Mouse (Mus musculus) forebrain, embryonic 12.5 days (tissue): Measurements from ENCODE around the gene Pdlim4. TPM values are rescaled to one million over a fixed set of nuclear protein-coding genes. Genes with fewer than 3 reads are reported as not detected.
A peak's percentile ranks its signal among the peaks of the same experiment; 100 is the strongest.
"Not testable (repeated sequence)": the region's sequence is repeated elsewhere in the genome, so short reads cannot be mapped to it uniquely, and the experiment has no call there.

ENCODE experiments used
- ATAC-seq: fragments of 200-750 bp; cut with Nextera tagmentation; 2 replicates; pipeline ENCODE4 v1.8.0; 2017; ENCODE audit warnings: moderate TSS enrichment; ENCODE audit not compliant: low FRiP score
- H3K27ac ChIP-seq: fragments of 300-500 bp; sonication (generic); 2 replicates; pipeline ENCODE4 v1.5.1; 2016; ENCODE audit warnings: mild to moderate bottlenecking
- H3K27me3 ChIP-seq: fragments of 300-500 bp; sonication (generic); 2 replicates; pipeline ENCODE4 v1.6.1; 2016; ENCODE audit warnings: mild to moderate bottlenecking
- H3K36me3 ChIP-seq: fragments of 300-500 bp; sonication (generic); replicated peaks from 2 replicates; pipeline ENCODE4 v1.6.1; 2016; ENCODE audit warnings: mild to moderate bottlenecking
- H3K4me1 ChIP-seq: fragments of 300-500 bp; sonication (generic); 2 replicates; pipeline ENCODE4 v1.6.1; 2016
- H3K4me2 ChIP-seq: fragments of 300-500 bp; sonication (generic); 2 replicates; pipeline ENCODE4 v1.6.1; 2016; ENCODE audit warnings: mild to moderate bottlenecking, moderate library complexity
- H3K4me3 ChIP-seq: fragments of 300-500 bp; sonication (generic); replicated peaks from 2 replicates; pipeline ENCODE4 v1.5.1; 2016; ENCODE audit warnings: mild to moderate bottlenecking
- H3K9ac ChIP-seq: fragments of 300-500 bp; sonication (generic); 2 replicates; pipeline ENCODE4 v1.6.1; 2016; ENCODE audit warnings: mild to moderate bottlenecking
- H3K9me3 ChIP-seq: fragments of 300-500 bp; sonication (generic); 2 replicates; pipeline ENCODE4 v1.6.1; 2016
- WGBS: fragments of 180-500 bp; shearing (Covaris S2); methylation state at CpG from one replicate; pipeline ENCODE4 v1.1.7; 2016; 5-methylcytosine and 5-hydroxymethylcytosine counted together
- polyA plus RNA-seq: library from polyadenylated mRNA; unstranded; fragments of >200 nt; fragmentation: Nextera tagmentation; extraction: Ambion mirVana; gene quantifications from 2 replicates; pipeline ENCODE4 v1.2.1, GENCODE M21; 2016

Pdlim4 gene
- polyA plus RNA-seq, 1 experiment from 2014 or later, result 43.8 TPM

GRCm38 (mm10) chr11:54057428-54057827, 11.4 kb downstream of the Pdlim4 start:
- H3K27ac ChIP-seq, result peak overlapping the region; percentile 72; the same call in 1 of the 2 replicates
- WGBS, result 50% methylated on average over 2 of the region's 2 CpGs

GRCm38 (mm10) chr11:54056132-54056531, 12.7 kb downstream of the Pdlim4 start:
- no peak overlapping the region for H3K9ac ChIP-seq
- no peaks in the 10 kb centered on the region for H3K9me3 ChIP-seq
- ATAC-seq, result no peak
- H3K36me3 ChIP-seq, result no peaks in the 10 kb centered on the region
- no peak overlapping the region for H3K4me2 ChIP-seq
- WGBS, result 26% methylated on average over 8 of the region's 8 CpGs
- no peak overlapping the region for H3K27ac ChIP-seq
- H3K4me1 ChIP-seq, result peaks cover 37% of the 10 kb centered on the region
- H3K27me3 ChIP-seq, result 0 out of 2 replicates have a peak, but pooled peaks cover 4% of the 10 kb centered on the region
- H3K4me3 ChIP-seq, result no peak overlapping the region

More at GRCm38 (mm10) chr11:54057428-54057827, 11.4 kb downstream of the Pdlim4 start:
- no peak overlapping the region for H3K9ac ChIP-seq
- H3K36me3 ChIP-seq, result no peaks in the 10 kb centered on the region
- peaks cover 42% of the 10 kb centered on the region for H3K4me1 ChIP-seq
- ATAC-seq, result no peak
- H3K4me3 ChIP-seq, result no peak overlapping the region
- H3K9me3 ChIP-seq, result no peaks in the 10 kb centered on the region
- H3K4me2 ChIP-seq, result no peak overlapping the region
- H3K27me3 ChIP-seq, result 0 out of 2 replicates have a peak, but pooled peaks cover 4% of the 10 kb centered on the region

- Histone ChIP-seq H3K4me2 (no peak overlapping the region), H3K4me3 (no peak overlapping the region), H3K36me3 (no peaks in the 10 kb centered on the region), H3K27ac (no peak overlapping the region), H3K27me3 (0 out of 2 replicates have a peak, but pooled peaks cover under 1% of the 10 kb centered on the region), H3K9ac (no peak overlapping the region), H3K4me1 (peaks cover 25% of the 10 kb centered on the region), H3K9me3 (no peaks in the 10 kb centered on the region)
- no peak for ATAC-seq
- 34% methylated on average over 6 of the region's 6 CpGs for WGBS
Observed at GRCm38 (mm10) chr11:54054257-54054656, 14.6 kb downstream of the Pdlim4 start.

- 92% methylated on average over 7 of the region's 7 CpGs for WGBS
Observed at GRCm38 (mm10) chr11:54053090-54053489, 15.7 kb downstream of the Pdlim4 start.

GRCm38 (mm10) chr11:54052128-54052527, 16.7 kb downstream of the Pdlim4 start:
- H3K4me3 ChIP-seq, result no peak overlapping the region
- no peaks in the 10 kb centered on the region for H3K36me3 ChIP-seq
- 91% methylated on average over 5 of the region's 5 CpGs for WGBS
- no peak overlapping the region for H3K27ac ChIP-seq
- ATAC-seq, result no peak
- no peak overlapping the region for H3K9ac ChIP-seq
- peaks cover 3% of the 10 kb centered on the region; the same call in 1 of the 2 replicates for H3K4me1 ChIP-seq
- no peak overlapping the region for H3K4me2 ChIP-seq
- no peaks in the 10 kb centered on the region for H3K27me3 ChIP-seq
- no peaks in the 10 kb centered on the region for H3K9me3 ChIP-seq

More at GRCm38 (mm10) chr11:54053090-54053489, 15.7 kb downstream of the Pdlim4 start:
- Histone ChIP-seq H3K27ac (no peak overlapping the region), H3K27me3 (no peaks in the 10 kb centered on the region), H3K9ac (no peak overlapping the region), H3K4me1 (peaks cover 13% of the 10 kb centered on the region), H3K4me3 (no peak overlapping the region), H3K9me3 (no peaks in the 10 kb centered on the region), H3K4me2 (no peak overlapping the region), H3K36me3 (no peaks in the 10 kb centered on the region)
- no peak for ATAC-seq

GRCm38 (mm10) chr11:54051161-54051560, 17.7 kb downstream of the Pdlim4 start:
- Histone ChIP-seq H3K36me3 (no peaks in the 10 kb centered on the region), H3K4me3 (no peak overlapping the region), H3K9ac (no peak overlapping the region), H3K27me3 (no peaks in the 10 kb centered on the region), H3K9me3 (no peaks in the 10 kb centered on the region), H3K27ac (no peak overlapping the region), H3K4me2 (no peak overlapping the region), H3K4me1 (0 out of 2 replicates have a peak, but pooled peaks cover 3% of the 10 kb centered on the region)
- WGBS, result 90% methylated on average over 7 of the region's 7 CpGs
- ATAC-seq, result no peak

GRCm38 (mm10) chr11:54050205-54050604, 18.6 kb downstream of the Pdlim4 start:
- WGBS, result 77% methylated on average over 2 of the region's 2 CpGs

GRCm38 (mm10) chr11:54040676-54041075, 28.1 kb downstream of the Pdlim4 start:
- Histone ChIP-seq H3K36me3 (no peaks in the 10 kb centered on the region), H3K9ac (no peak overlapping the region), H3K4me1 (no peaks in the 10 kb centered on the region), H3K4me3 (no peak overlapping the region), H3K9me3 (no peaks in the 10 kb centered on the region), H3K4me2 (no peak overlapping the region), H3K27me3 (no peaks in the 10 kb centered on the region), H3K27ac (no peak overlapping the region)
- 95% methylated on average over 6 of the region's 6 CpGs for WGBS
- no peak for ATAC-seq

More at GRCm38 (mm10) chr11:54050205-54050604, 18.6 kb downstream of the Pdlim4 start:
- H3K36me3 ChIP-seq, result no peaks in the 10 kb centered on the region
- no peaks in the 10 kb centered on the region for H3K4me1 ChIP-seq
- H3K4me2 ChIP-seq, result no peak overlapping the region
- no peak for ATAC-seq
- no peaks in the 10 kb centered on the region for H3K27me3 ChIP-seq
- H3K4me3 ChIP-seq, result no peak overlapping the region
- no peak overlapping the region for H3K9ac ChIP-seq
- H3K9me3 ChIP-seq, result no peaks in the 10 kb centered on the region
- no peak overlapping the region for H3K27ac ChIP-seq

GRCm38 (mm10) chr11:54032872-54033271, 35.9 kb downstream of the Pdlim4 start:
- not testable (repeated sequence) for H3K4me1 ChIP-seq, H3K27ac ChIP-seq, H3K4me3 ChIP-seq, ATAC-seq, H3K4me2 ChIP-seq, H3K9ac ChIP-seq, H3K36me3 ChIP-seq, H3K9me3 ChIP-seq
- WGBS, result 95% methylated on average over 1 of the region's 3 CpGs
- peaks cover 22% of the 10 kb centered on the region for H3K27me3 ChIP-seq

GRCm38 (mm10) chr11:54028997-54029396, 39.8 kb downstream of the Pdlim4 start:
- peaks cover 51% of the 10 kb centered on the region for H3K27me3 ChIP-seq
- ATAC-seq, result no peak
- H3K4me3 ChIP-seq, result peak overlapping the region; percentile 54
- H3K4me2 ChIP-seq, result peak overlapping the region; percentile 92; the same call in 1 of the 2 replicates
- H3K4me1 ChIP-seq, result peaks cover 13% of the 10 kb centered on the region
- WGBS, result 81% methylated on average over 4 of the region's 4 CpGs
- no peaks in the 10 kb centered on the region for H3K9me3 ChIP-seq
- H3K36me3 ChIP-seq, result no peaks in the 10 kb centered on the region
- H3K9ac ChIP-seq, result no peak overlapping the region
- H3K27ac ChIP-seq, result no peak overlapping the region

GRCm38 (mm10) chr11:54028044-54028951, 40.5 kb downstream of the Pdlim4 start, which contains the start of gene Slc22a4:
Slc22a4 (minus strand) TSS chr11:54028090.
- Histone ChIP-seq H3K4me1 (peaks cover 13% of the 10 kb centered on the region), H3K27ac (no peak within 1 kb of the TSS), H3K4me2 (peak within 1 kb of the TSS; percentile 92), H3K9me3 (no peaks in the 10 kb centered on the region), H3K27me3 (peaks cover 51% of the 10 kb centered on the region), H3K36me3 (no peaks in the 10 kb centered on the region), H3K9ac (peak within 1 kb of the TSS; percentile 67), H3K4me3 (peak within 1 kb of the TSS; percentile 54)
- peak; percentile 68 for ATAC-seq
- 1% methylated on average over 60 of the region's 61 CpGs for WGBS

- Histone ChIP-seq H3K4me2 (peak overlapping the region; percentile 92), H3K27me3 (peaks cover 51% of the 10 kb centered on the region), H3K36me3 (no peaks in the 10 kb centered on the region), H3K4me3 (peak overlapping the region; percentile 54), H3K4me1 (peaks cover 13% of the 10 kb centered on the region), H3K9me3 (no peaks in the 10 kb centered on the region), H3K27ac (no peak overlapping the region), H3K9ac (peak overlapping the region; percentile 67)
- WGBS, result 17% methylated on average over 31 of the region's 31 CpGs
- ATAC-seq, result no peak
Observed at GRCm38 (mm10) chr11:54027131-54028043, 41.4 kb downstream of the Pdlim4 start.
